Comparison of ENCODE assay signal across 1 mouse cellular context in the genomic region with DNA sequence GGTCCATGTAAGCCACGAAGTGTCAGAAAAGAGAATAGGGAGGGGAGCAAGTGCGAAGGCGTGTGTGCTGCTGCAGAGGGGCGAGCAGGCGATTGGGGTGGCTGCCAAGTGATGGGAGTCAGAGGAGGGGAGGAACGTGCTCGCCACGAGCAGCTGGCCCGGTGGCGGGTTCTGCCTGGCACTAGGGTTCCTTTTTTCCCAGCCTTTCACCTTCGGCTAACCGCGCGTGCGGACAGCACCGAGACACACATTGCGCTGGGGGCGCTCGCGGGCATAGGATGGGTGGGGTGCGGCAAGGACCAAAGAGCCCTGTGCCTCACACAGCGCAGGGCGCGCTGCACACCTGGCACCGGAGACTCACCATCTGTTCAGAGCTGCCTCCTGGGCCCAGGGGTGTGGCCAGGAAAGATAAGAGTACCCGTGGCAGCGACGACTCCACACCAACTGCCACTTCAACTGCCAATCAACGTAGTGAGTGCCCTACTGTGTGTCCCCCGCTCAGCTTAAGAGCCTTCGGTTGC.
A peak's percentile ranks its signal among the peaks of the same experiment; 100 is the strongest.
TF ChIP-seq lines count a peak whose summit lies in the region.

No protein-coding gene starts in this region.

TF ChIP-seq in CH12.LX, 34 proteins besides CTCF, POLR2A, EP300 and RAD21 (continued from another document):
- TF ChIP-seq ZNF384 (IDR thresholded peaks at IDR 0.05; ENCODE audit: low read depth, low read length) (no peak), USF1 (IDR thresholded peaks at IDR 0.05; ENCODE audit: low read depth, low read length) (no peak), SMC3 (IDR thresholded peaks at IDR 0.05; ENCODE audit: low read depth, low read length) (peak; percentile 65), MEF2A (IDR thresholded peaks at IDR 0.05; ENCODE audit: borderline replicate concordance, low read depth, low read length) (no peak), CHD2 (IDR thresholded peaks at IDR 0.05; ENCODE audit: low read length) (no peak), IRF4 (IDR thresholded peaks at IDR 0.05; ENCODE audit: low read depth, low read length) (peak; percentile 18; the same call in 1 of the 2 replicates), TCF12 (IDR thresholded peaks at IDR 0.05; ENCODE audit: low read depth, low read length) (peak; percentile 77), ELF1 (IDR thresholded peaks at IDR 0.05; ENCODE audit: low read depth, low read length) (0 out of 2 replicates have a peak, but pooled peaks have one; percentile 6), MAZ (IDR thresholded peaks at IDR 0.05; ENCODE audit: low read depth, low read length) (no peak), TBP (conservative IDR thresholded peaks at IDR 0.05; ENCODE audit: low read depth, low read length) (no peak), ETS1 (conservative IDR thresholded peaks at IDR 0.05; ENCODE audit: low read depth, low read length) (0 out of 2 replicates have a peak, but pooled peaks have one; percentile 24), CHD1 (IDR thresholded peaks at IDR 0.05; ENCODE audit: low read depth, low read length) (no peak), JUND (conservative IDR thresholded peaks at IDR 0.05; ENCODE audit: low read depth, low read length) (no peak), E2F4 (IDR thresholded peaks at IDR 0.05; ENCODE audit: insufficient replicate concordance, low read depth, low read length) (no peak), SIN3A (IDR thresholded peaks at IDR 0.05; ENCODE audit: low read length) (no peak; the same call in 1 of the 2 replicates), RCOR1 (conservative IDR thresholded peaks at IDR 0.05; ENCODE audit: low read depth, low read length) (no peak), ZMIZ1 (IDR thresholded peaks at IDR 0.05; ENCODE audit: low read depth, low read length) (no peak), MYC (IDR thresholded peaks at IDR 0.05; ENCODE audit: low read depth, low read length) (peak; percentile 47; the same call in 1 of the 2 replicates), NRF1 (IDR thresholded peaks at IDR 0.05; ENCODE audit: low read depth, low read length) (peak; percentile 54)
